Mouse (Mus musculus): ENCODE measurements around the gene Hmcn1. TPM values are rescaled to one million over a fixed set of nuclear protein-coding genes. Genes with fewer than 3 reads are reported as not detected.

The Hmcn1 gene
- polyA plus RNA-seq, 1 experiment from 2014 or later, result 2.0 TPM

GRCm38 (mm10) chr1:150800611-150801263, 192.5 kb downstream of the Hmcn1 start:
- no peaks in the 10 kb centered on the region for H3K36me3 ChIP-seq (ENCODE audit: control insufficient read depth, insufficient read depth, low read length)
- H3K4me3 ChIP-seq (ENCODE audit: low read depth, low read length), result no peak overlapping the region
- H3K9ac ChIP-seq (ENCODE audit: low read depth, low read length), result no peak overlapping the region
- no peak overlapping the region for H3K27ac ChIP-seq (ENCODE audit: low read length)
- H3K9me3 ChIP-seq (replicated peaks; ENCODE audit: control insufficient read depth, low read length, poor library complexity, severe bottlenecking), result no peaks in the 10 kb centered on the region; the same call in 1 of the 2 replicates
- no peaks in the 10 kb centered on the region for H3K4me1 ChIP-seq (ENCODE audit: control insufficient read depth, insufficient read depth, low read length)
- 84% methylated on average over 8 of the region's 8 CpGs for WGBS
- ATAC-seq, result no peak
- no peaks in the 10 kb centered on the region for H3K27me3 ChIP-seq (ENCODE audit: control insufficient read depth, insufficient read depth, low read depth, low read length)
- no peak overlapping the region for H3K4me2 ChIP-seq (ENCODE audit: low read length)

DNA sequence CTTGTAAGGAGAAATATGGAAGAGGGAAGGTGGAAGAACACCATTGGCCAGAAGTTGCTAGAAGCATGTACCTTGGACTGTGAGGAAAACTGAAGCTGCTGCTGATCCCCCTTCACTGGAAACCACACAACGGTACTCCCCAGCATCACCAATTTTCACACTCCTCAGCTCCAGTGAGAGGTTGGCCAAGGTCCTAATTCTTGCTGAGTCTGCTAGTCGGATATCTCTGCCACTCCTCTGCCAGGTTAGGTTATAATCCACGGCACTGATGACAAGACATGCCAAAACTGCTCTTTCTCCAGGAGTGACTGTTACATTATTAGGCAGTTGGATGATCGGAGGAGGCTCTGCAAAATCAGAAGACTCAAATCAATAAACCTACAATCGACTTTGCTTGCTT, 194.6 kb downstream of the Hmcn1 start:
- Histone ChIP-seq H3K4me1 (ENCODE audit: control insufficient read depth, insufficient read depth, low read length) (no peaks in the 10 kb centered on the region), H3K9me3 (replicated peaks; ENCODE audit: control insufficient read depth, low read length, poor library complexity, severe bottlenecking) (no peaks in the 10 kb centered on the region; the same call in 1 of the 2 replicates), H3K4me3 (ENCODE audit: low read depth, low read length) (no peak overlapping the region), H3K27ac (ENCODE audit: low read length) (no peak overlapping the region), H3K27me3 (ENCODE audit: control insufficient read depth, insufficient read depth, low read depth, low read length) (no peaks in the 10 kb centered on the region), H3K4me2 (ENCODE audit: low read length) (no peak overlapping the region), H3K9ac (ENCODE audit: low read depth, low read length) (no peak overlapping the region), H3K36me3 (ENCODE audit: control insufficient read depth, insufficient read depth, low read length) (no peaks in the 10 kb centered on the region)
- 92% methylated on average over 5 of the region's 5 CpGs for WGBS
- no peak for ATAC-seq

- H3K27me3 ChIP-seq (ENCODE audit: control insufficient read depth, insufficient read depth, low read depth, low read length), result no peaks in the 10 kb centered on the region
- no peak overlapping the region for H3K27ac ChIP-seq (ENCODE audit: low read length)
- 83% methylated on average over 6 of the region's 6 CpGs for WGBS
- H3K4me2 ChIP-seq (ENCODE audit: low read length), result no peak overlapping the region
- H3K4me3 ChIP-seq (ENCODE audit: low read depth, low read length), result no peak overlapping the region
- H3K36me3 ChIP-seq (ENCODE audit: control insufficient read depth, insufficient read depth, low read length), result no peaks in the 10 kb centered on the region
- no peak overlapping the region for H3K9ac ChIP-seq (ENCODE audit: low read depth, low read length)
- ATAC-seq, result no peak
- H3K4me1 ChIP-seq (ENCODE audit: control insufficient read depth, insufficient read depth, low read length), result no peaks in the 10 kb centered on the region
- no peaks in the 10 kb centered on the region for H3K9me3 ChIP-seq (replicated peaks; ENCODE audit: control insufficient read depth, low read length, poor library complexity, severe bottlenecking)
Measured at GRCm38 (mm10) chr1:150786746-150787145, 206.5 kb downstream of the Hmcn1 start.

- no peak overlapping the region for H3K4me3 ChIP-seq (ENCODE audit: low read depth, low read length)
- H3K4me1 ChIP-seq (ENCODE audit: control insufficient read depth, insufficient read depth, low read length), result no peaks in the 10 kb centered on the region
- H3K27ac ChIP-seq (ENCODE audit: low read length), result no peak overlapping the region
- no peaks in the 10 kb centered on the region for H3K36me3 ChIP-seq (ENCODE audit: control insufficient read depth, insufficient read depth, low read length)
- no peaks in the 10 kb centered on the region for H3K27me3 ChIP-seq (ENCODE audit: control insufficient read depth, insufficient read depth, low read depth, low read length)
- 60% methylated on average over 15 of the region's 15 CpGs for WGBS
- no peak overlapping the region for H3K9ac ChIP-seq (ENCODE audit: low read depth, low read length)
- ATAC-seq, result peak; percentile 42; the same call in 1 of the 2 replicates
- H3K9me3 ChIP-seq (replicated peaks; ENCODE audit: control insufficient read depth, low read length, poor library complexity, severe bottlenecking), result no peaks in the 10 kb centered on the region
- peak overlapping the region; percentile 34 for H3K4me2 ChIP-seq (ENCODE audit: low read length)
Measured at GRCm38 (mm10) chr1:150783070-150783842, 210.0 kb downstream of the Hmcn1 start.

GRCm38 (mm10) chr1:150779902-150780301, 213.3 kb downstream of the Hmcn1 start:
- Histone ChIP-seq H3K4me3 (ENCODE audit: low read depth, low read length) (no peak overlapping the region), H3K4me1 (ENCODE audit: control insufficient read depth, insufficient read depth, low read length) (no peaks in the 10 kb centered on the region), H3K27ac (ENCODE audit: low read length) (no peak overlapping the region), H3K4me2 (ENCODE audit: low read length) (no peak overlapping the region), H3K27me3 (ENCODE audit: control insufficient read depth, insufficient read depth, low read depth, low read length) (no peaks in the 10 kb centered on the region), H3K9me3 (replicated peaks; ENCODE audit: control insufficient read depth, low read length, poor library complexity, severe bottlenecking) (no peaks in the 10 kb centered on the region), H3K9ac (ENCODE audit: low read depth, low read length) (no peak overlapping the region), H3K36me3 (ENCODE audit: control insufficient read depth, insufficient read depth, low read length) (no peaks in the 10 kb centered on the region)
- 48% methylated on average over 2 of the region's 2 CpGs for WGBS
- no peak for ATAC-seq

GRCm38 (mm10) chr1:150776741-150777140, 216.5 kb downstream of the Hmcn1 start:
- no peak for ATAC-seq
- no peak overlapping the region for H3K9ac ChIP-seq (ENCODE audit: low read depth, low read length)
- H3K27me3 ChIP-seq (ENCODE audit: control insufficient read depth, insufficient read depth, low read depth, low read length), result no peaks in the 10 kb centered on the region
- H3K36me3 ChIP-seq (ENCODE audit: control insufficient read depth, insufficient read depth, low read length), result no peaks in the 10 kb centered on the region
- no peak overlapping the region for H3K27ac ChIP-seq (ENCODE audit: low read length)
- H3K4me3 ChIP-seq (ENCODE audit: low read depth, low read length), result no peak overlapping the region
- H3K4me1 ChIP-seq (ENCODE audit: control insufficient read depth, insufficient read depth, low read length), result no peaks in the 10 kb centered on the region
- no peaks in the 10 kb centered on the region for H3K9me3 ChIP-seq (replicated peaks; ENCODE audit: control insufficient read depth, low read length, poor library complexity, severe bottlenecking)
- no peak overlapping the region for H3K4me2 ChIP-seq (ENCODE audit: low read length)

DNA sequence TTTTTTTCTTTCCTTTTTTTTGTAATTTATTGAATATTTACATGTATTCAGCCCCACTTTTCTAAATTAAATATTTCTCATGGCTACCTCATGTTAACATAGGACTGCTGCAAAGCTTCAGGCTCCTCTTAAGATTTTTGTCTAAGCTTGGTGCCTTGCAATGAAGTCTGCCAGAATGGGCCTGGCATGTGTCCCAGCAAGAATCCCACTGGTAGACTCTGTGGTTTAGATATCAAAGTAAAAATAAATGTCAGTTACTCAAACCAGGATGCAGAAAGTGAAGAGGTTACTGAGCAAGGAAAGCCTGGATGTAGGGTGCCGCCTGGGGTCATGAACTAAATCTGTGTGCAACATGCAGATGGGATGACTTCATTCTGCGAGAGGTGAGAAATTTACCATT, 217.5 kb downstream of the Hmcn1 start:
- no peak overlapping the region for H3K4me2 ChIP-seq (ENCODE audit: low read length)
- no peaks in the 10 kb centered on the region for H3K9me3 ChIP-seq (replicated peaks; ENCODE audit: control insufficient read depth, low read length, poor library complexity, severe bottlenecking)
- H3K4me1 ChIP-seq (ENCODE audit: control insufficient read depth, insufficient read depth, low read length), result no peaks in the 10 kb centered on the region
- no peak for ATAC-seq
- H3K4me3 ChIP-seq (ENCODE audit: low read depth, low read length), result no peak overlapping the region
- H3K36me3 ChIP-seq (ENCODE audit: control insufficient read depth, insufficient read depth, low read length), result no peaks in the 10 kb centered on the region
- no peaks in the 10 kb centered on the region for H3K27me3 ChIP-seq (ENCODE audit: control insufficient read depth, insufficient read depth, low read depth, low read length)
- 94% methylated on average over 2 of the region's 2 CpGs for WGBS
- no peak overlapping the region for H3K9ac ChIP-seq (ENCODE audit: low read depth, low read length)
- no peak overlapping the region for H3K27ac ChIP-seq (ENCODE audit: low read length)

GRCm38 (mm10) chr1:150772958-150773357, 220.3 kb downstream of the Hmcn1 start:
- Histone ChIP-seq H3K4me2 (ENCODE audit: low read length) (no peak overlapping the region), H3K27ac (ENCODE audit: low read length) (no peak overlapping the region), H3K4me3 (ENCODE audit: low read depth, low read length) (no peak overlapping the region), H3K9me3 (replicated peaks; ENCODE audit: control insufficient read depth, low read length, poor library complexity, severe bottlenecking) (no peaks in the 10 kb centered on the region), H3K4me1 (ENCODE audit: control insufficient read depth, insufficient read depth, low read length) (no peaks in the 10 kb centered on the region), H3K36me3 (ENCODE audit: control insufficient read depth, insufficient read depth, low read length) (no peaks in the 10 kb centered on the region), H3K27me3 (ENCODE audit: control insufficient read depth, insufficient read depth, low read depth, low read length) (no peaks in the 10 kb centered on the region), H3K9ac (ENCODE audit: low read depth, low read length) (no peak overlapping the region)
- WGBS, result 75% methylated on average over 3 of the region's 3 CpGs
- ATAC-seq, result no peak

DNA sequence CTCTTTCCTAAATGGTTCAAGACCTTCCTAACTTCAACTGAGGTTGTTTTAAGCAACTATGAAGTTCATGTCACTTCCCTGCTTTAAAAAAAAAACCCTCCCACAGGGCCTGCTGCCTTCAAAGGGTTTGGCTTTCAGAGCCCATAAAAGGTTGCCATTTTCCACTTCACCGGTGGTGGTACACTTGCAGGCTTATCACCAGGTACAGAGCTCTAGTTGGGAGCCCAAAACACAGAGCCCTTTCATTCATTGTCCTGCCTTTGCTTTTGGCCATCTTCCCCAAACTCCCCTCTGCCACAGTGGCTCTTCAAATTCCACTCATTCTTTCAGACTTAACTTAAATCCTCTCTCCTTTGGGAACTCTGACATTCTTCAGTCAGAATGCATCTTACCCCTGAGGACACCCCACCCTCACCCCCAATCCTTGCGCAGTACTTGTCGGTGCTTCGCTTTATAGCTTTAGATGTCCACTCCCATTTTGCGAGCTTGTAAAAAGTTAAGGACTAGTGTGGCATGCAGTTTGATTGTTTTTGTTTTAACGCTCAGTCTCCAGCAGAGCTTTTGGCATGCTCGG, 222.2 kb downstream of the Hmcn1 start:
- Histone ChIP-seq H3K27ac (ENCODE audit: low read length) (no peak overlapping the region), H3K4me1 (ENCODE audit: control insufficient read depth, insufficient read depth, low read length) (no peaks in the 10 kb centered on the region), H3K9ac (ENCODE audit: low read depth, low read length) (no peak overlapping the region), H3K27me3 (ENCODE audit: control insufficient read depth, insufficient read depth, low read depth, low read length) (no peaks in the 10 kb centered on the region), H3K9me3 (replicated peaks; ENCODE audit: control insufficient read depth, low read length, poor library complexity, severe bottlenecking) (no peaks in the 10 kb centered on the region), H3K36me3 (ENCODE audit: control insufficient read depth, insufficient read depth, low read length) (no peaks in the 10 kb centered on the region), H3K4me3 (ENCODE audit: low read depth, low read length) (no peak overlapping the region), H3K4me2 (ENCODE audit: low read length) (no peak overlapping the region)
- 35% methylated on average over 7 of the region's 7 CpGs for WGBS
- ATAC-seq, result no peak

Measured in midbrain, embryonic 16.5 days (tissue).